Comparison of ENCODE assay signal across 9 mouse cellular contexts in the genomic region with DNA sequence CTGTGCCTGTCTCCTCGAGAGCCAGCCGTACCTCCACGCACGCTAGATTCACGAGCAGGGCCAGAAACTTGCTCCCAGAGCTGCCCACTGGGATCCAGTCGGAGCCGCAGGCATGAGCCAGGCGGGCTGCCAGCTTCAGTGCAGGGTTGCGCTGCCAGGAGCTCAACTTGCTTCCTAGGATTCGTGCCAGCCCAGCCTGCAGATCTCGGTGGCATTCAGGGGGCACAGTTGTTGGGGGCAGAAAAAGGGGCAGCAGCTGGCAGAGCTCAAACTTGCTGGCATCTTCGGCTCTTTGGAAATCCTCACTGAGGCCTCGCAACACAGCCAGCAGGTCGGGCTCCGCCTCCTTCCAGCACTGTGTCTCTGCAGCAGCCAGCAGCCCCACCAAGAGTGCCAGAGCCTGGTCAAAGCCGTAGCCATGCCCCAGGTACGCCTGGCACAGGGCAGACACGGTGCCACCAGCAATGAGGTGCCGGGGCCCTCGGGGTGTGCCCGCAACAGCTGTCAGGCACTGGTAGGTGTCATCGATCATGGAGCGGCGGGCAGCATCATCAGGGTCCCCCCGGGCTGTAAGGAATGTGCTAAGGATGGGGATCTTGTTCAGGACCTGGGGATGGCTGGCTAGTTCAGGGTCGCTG. TPM values are rescaled to one million over a fixed set of nuclear protein-coding genes. Genes with fewer than 3 reads are reported as not detected.
DNase-seq lines count a peak whose midpoint lies in the region; ATAC-seq and TF ChIP-seq lines count a peak whose summit lies in the region.
"Had no signal": no experiment of that assay in that cellular context is flagged by ENCODE, and none has a peak within 500 bp of the region (broad histone marks: within the 10 kb centered on the region; RNA-seq: fewer than 3 reads in every experiment).

No protein-coding gene starts in this region.

- TF ChIP-seq CTCF in E14TG2a.4 (conservative IDR thresholded peaks at IDR 0.05; ENCODE audit: low read length): no peak
- no peak for TF ChIP-seq CTCF in hindbrain, postnatal 0 days (IDR thresholded peaks at IDR 0.05; ENCODE audit: low read depth)

- DNase-seq in cerebellum, adult 11 months: peak; percentile 79
- DNase-seq in hindbrain, postnatal 0 days (ENCODE audit: low spot score): peak; percentile 90
- peak; percentile 90 to 92 for DNase-seq in right cerebral cortex, postnatal 10 days (ENCODE audit: low spot score in 2 of 2)
- DNase-seq in natural killer cell, adult 2 months (ENCODE audit: low spot score in 2 of 2): no peak
- DNase-seq in urinary bladder, adult 18-20 months (ENCODE audit: low spot score in 2 of 2): no peak

- peak overlapping the region; percentile 11; the same call in 1 of the 2 replicates for H3K4me2 ChIP-seq in embryonic facial prominence, embryonic 13.5 days
- H3K4me2 ChIP-seq in hindbrain, postnatal 0 days (ENCODE audit: low read depth, low read length): peak overlapping the region; percentile 75

- H3K4me3 ChIP-seq in E14TG2a.4 (replicated peaks; ENCODE audit: low read length): peak overlapping the region; percentile 35
- H3K4me3 ChIP-seq in embryonic facial prominence, embryonic 13.5 days: no peak overlapping the region
- H3K4me3 ChIP-seq in hindbrain, postnatal 0 days (ENCODE audit: low read length): peak overlapping the region; percentile 10; the same call in 1 of the 2 replicates

- H3K27me3 ChIP-seq in E14TG2a.4 (ENCODE audit: insufficient read depth, low read length): peaks cover 11% of the 10 kb centered on the region
- no peaks in the 10 kb centered on the region for H3K27me3 ChIP-seq in embryonic facial prominence, embryonic 13.5 days
- no peaks in the 10 kb centered on the region for H3K27me3 ChIP-seq in hindbrain, postnatal 0 days (ENCODE audit: insufficient read depth, low read length)

- no peak overlapping the region for H3K27ac ChIP-seq in embryonic facial prominence, embryonic 13.5 days
- H3K27ac ChIP-seq in hindbrain, postnatal 0 days: no peak overlapping the region

- no peaks in the 10 kb centered on the region for H3K9me3 ChIP-seq in E14TG2a.4 (ENCODE audit: low read length)
- H3K9me3 ChIP-seq in embryonic facial prominence, embryonic 13.5 days: no peaks in the 10 kb centered on the region
- H3K9me3 ChIP-seq in hindbrain, postnatal 0 days (ENCODE audit: low read length): no peaks in the 10 kb centered on the region

- WGBS in embryonic facial prominence, embryonic 13.5 days: 88% methylated on average over 26 of the region's 26 CpGs
- 52% methylated on average over 26 of the region's 26 CpGs for WGBS in hindbrain, postnatal 0 days

- peaks cover 74% of the 10 kb centered on the region for H3K4me1 ChIP-seq in E14TG2a.4 (replicated peaks; ENCODE audit: low read depth, low read length)
- peaks cover 52% of the 10 kb centered on the region for H3K4me1 ChIP-seq in embryonic facial prominence, embryonic 13.5 days
- H3K4me1 ChIP-seq in hindbrain, postnatal 0 days (ENCODE audit: insufficient read depth, low read length): peaks cover 32% of the 10 kb centered on the region

- ATAC-seq in cerebellum, adult (ENCODE audit: insufficient number of reproducible peaks, low FRiP score, low TSS enrichment): no peak
- no peak for ATAC-seq in embryonic facial prominence, embryonic 13.5 days (ENCODE audit: insufficient number of reproducible peaks, insufficient read depth, low FRiP score, low TSS enrichment, low read depth)
- ATAC-seq in hindbrain, postnatal 0 days: no peak

- H3K9ac ChIP-seq in embryonic facial prominence, embryonic 13.5 days: 0 out of 2 replicates have a peak overlapping the region, but pooled peaks have one; percentile 57
- peak overlapping the region; percentile 21; the same call in 1 of the 2 replicates for H3K9ac ChIP-seq in hindbrain, postnatal 0 days (replicated peaks; ENCODE audit: low read length)

- peaks cover 57% of the 10 kb centered on the region for H3K36me3 ChIP-seq in E14TG2a.4 (ENCODE audit: insufficient read depth, low read length)
- H3K36me3 ChIP-seq in embryonic facial prominence, embryonic 13.5 days: peaks cover 51% of the 10 kb centered on the region
- peaks cover 16% of the 10 kb centered on the region; the same call in 1 of the 2 replicates for H3K36me3 ChIP-seq in hindbrain, postnatal 0 days (ENCODE audit: insufficient read depth, low read length)

RNA-seq across cellular contexts. Expression of a gene that starts 3.1 kb away (rescaled TPM):
- polyA plus RNA-seq in embryonic facial prominence, embryonic 13.5 days (2015; fragmentation: Nextera tagmentation; extraction: Ambion mirVana): 29.5 and 30.7 TPM in 2 replicates
- total RNA-seq in hindbrain, postnatal 0 days (2014; rRNA removed): 380 and 389 TPM in 2 replicates
- polyA plus RNA-seq in hindbrain, postnatal 0 days (2015; fragmentation: Nextera tagmentation; extraction: Ambion mirVana): 149 and 158 TPM in 2 replicates

RNA-seq across cellular contexts. Expression of a gene that starts 3.2 kb away (rescaled TPM):
- polyA plus RNA-seq in embryonic facial prominence, embryonic 13.5 days (2015; fragmentation: Nextera tagmentation; extraction: Ambion mirVana): 15.9 and 17.4 TPM in 2 replicates
- 43.9 and 45.4 TPM in 2 replicates for total RNA-seq in hindbrain, postnatal 0 days (2014; rRNA removed)
- polyA plus RNA-seq in hindbrain, postnatal 0 days (2015; fragmentation: Nextera tagmentation; extraction: Ambion mirVana): 30.5 and 33.6 TPM in 2 replicates

RNA-seq across cellular contexts. Expression of a gene that starts 14.1 kb away (rescaled TPM):
- 0.17 TPM in 1 of 2 replicates, not detected in the other for polyA plus RNA-seq in embryonic facial prominence, embryonic 13.5 days (2015; fragmentation: Nextera tagmentation; extraction: Ambion mirVana)
- not detected in 2 replicates for total RNA-seq in hindbrain, postnatal 0 days (2014; rRNA removed)
- 0.15 and 0.16 TPM in 2 replicates for polyA plus RNA-seq in hindbrain, postnatal 0 days (2015; fragmentation: Nextera tagmentation; extraction: Ambion mirVana)
- total RNA-seq: neutrophil, adult 5-6 weeks had no signal

Comparison
In these comparisons a context has a peak if more than half of its experiments do, and no peak if none do; other contexts are left out.
1. DNase-seq: peak in cerebellum, adult 11 months (single experiment), hindbrain, postnatal 0 days (single experiment) and right cerebral cortex, postnatal 10 days (2 of 2); none in natural killer cell, adult 2 months (0 of 2) and urinary bladder, adult 18-20 months (0 of 2).